Mouse (Mus musculus) hindbrain, embryonic 10.5 days (tissue): ENCODE results near the gene Edem2. TPM values are rescaled to one million over a fixed set of nuclear protein-coding genes. Genes with fewer than 3 reads are reported as not detected.
A peak's percentile ranks its signal among the peaks of the same experiment; 100 is the strongest.

Source experiments
- DNase-seq: peaks from one replicate; pipeline ENCODE4 v3.0.0-alpha.2; 2017; ENCODE audit warnings: low spot score
- H3K27ac ChIP-seq: fragments of 300-500 bp; sonication (generic); 2 replicates; pipeline ENCODE4 v1.5.1; 2016; ENCODE audit warnings: mild to moderate bottlenecking, moderate library complexity
- H3K27me3 ChIP-seq: fragments of 300-500 bp; sonication (generic); 2 replicates; pipeline ENCODE4 v1.6.1; 2016; ENCODE audit warnings: mild to moderate bottlenecking; ENCODE audit not compliant: poor library complexity, insufficient read depth, severe bottlenecking
- H3K36me3 ChIP-seq: fragments of 300-500 bp; sonication (generic); 2 replicates; pipeline ENCODE4 v1.6.1; 2016; ENCODE audit warnings: mild to moderate bottlenecking, moderate library complexity
- H3K4me1 ChIP-seq: fragments of 300-500 bp; sonication (generic); replicated peaks from 2 replicates; pipeline ENCODE4 v1.6.1; 2016; ENCODE audit warnings: mild to moderate bottlenecking
- H3K4me3 ChIP-seq: fragments of 300-500 bp; sonication (generic); 2 replicates; pipeline ENCODE4 v1.5.1; 2016; ENCODE audit warnings: mild to moderate bottlenecking, moderate library complexity
- H3K9me3 ChIP-seq: fragments of 300-500 bp; sonication (generic); 2 replicates; pipeline ENCODE4 v1.6.1; 2016; ENCODE audit warnings: mild to moderate bottlenecking, moderate library complexity
- WGBS: fragments of 180-500 bp; shearing (Covaris S2); methylation state at CpG from one replicate; pipeline ENCODE4 v1.1.7; 2016; 5-methylcytosine and 5-hydroxymethylcytosine counted together
- polyA plus RNA-seq: library from polyadenylated mRNA; unstranded; fragments of >200 nt; fragmentation: Nextera tagmentation; extraction: Ambion mirVana; gene quantifications from 2 replicates; pipeline ENCODE4 v1.2.1, GENCODE M21; 2016

Gene Edem2
- 33.7 and 41.1 TPM in 2 replicates for polyA plus RNA-seq

DNA sequence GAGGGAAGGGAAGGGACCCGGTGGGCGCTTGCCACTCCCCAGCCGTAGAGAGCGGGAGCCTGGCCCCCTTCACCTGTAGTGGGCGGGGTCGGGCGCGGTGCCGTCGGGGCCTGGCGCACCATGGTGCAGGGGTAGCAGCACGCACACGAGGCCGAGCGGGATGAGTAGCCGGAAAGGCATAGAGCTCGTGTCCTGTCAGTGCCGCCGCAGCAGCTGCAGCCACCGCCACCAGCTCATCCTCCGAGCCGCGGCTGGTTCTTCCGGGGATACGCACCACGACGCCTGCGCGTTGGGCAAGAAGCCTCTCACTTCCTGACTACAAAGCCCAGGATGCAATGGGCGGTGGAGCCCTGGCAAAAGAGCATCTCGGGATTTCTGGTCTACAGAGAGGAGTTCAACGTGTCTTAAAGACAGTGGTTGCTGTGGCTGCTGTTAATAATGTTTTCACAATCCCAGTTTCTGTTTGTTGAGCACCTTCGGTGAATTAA lies at the start of gene Edem2:
TSS of gene Edem2 (minus strand) at position 318 of the 488 bp plus-strand sequence.
- H3K36me3 ChIP-seq: peaks cover 14% of the 10 kb centered on the region; the same call in 1 of the 2 replicates
- under 1% methylated on average over 33 of the region's 33 CpGs for WGBS
- peak within 1 kb of the TSS; percentile 96 for H3K4me3 ChIP-seq
- no peaks in the 10 kb centered on the region for H3K27me3 ChIP-seq
- peak; percentile 89 for DNase-seq
- H3K27ac ChIP-seq: peak within 1 kb of the TSS; percentile 85
- H3K4me1 ChIP-seq: peaks cover 13% of the 10 kb centered on the region
- no peaks in the 10 kb centered on the region for H3K9me3 ChIP-seq

DNA sequence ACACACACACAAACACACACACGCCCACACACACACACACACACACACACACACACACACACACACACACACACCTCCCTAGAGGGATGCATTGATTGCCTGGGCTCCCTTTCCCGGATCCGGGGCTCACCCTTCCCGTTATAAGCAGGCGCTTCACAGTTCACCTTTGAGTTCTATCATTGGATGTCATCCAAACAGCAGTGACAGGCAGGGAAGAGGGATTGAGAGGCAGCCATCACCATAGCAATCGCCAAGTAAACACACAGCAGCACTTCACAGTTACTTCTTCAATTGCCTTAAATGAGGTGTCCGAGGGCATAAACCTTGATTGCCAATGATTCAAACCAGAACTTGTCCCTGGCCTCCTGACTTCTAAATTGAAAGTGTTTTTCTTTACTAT lies 49.8 kb upstream of the Edem2 start:
- 72% methylated on average over 7 of the region's 7 CpGs for WGBS
- Histone ChIP-seq H3K4me3 (no peak overlapping the region), H3K36me3 (no peaks in the 10 kb centered on the region), H3K9me3 (no peaks in the 10 kb centered on the region), H3K27me3 (peaks cover 32% of the 10 kb centered on the region), H3K4me1 (peaks cover 18% of the 10 kb centered on the region), H3K27ac (no peak overlapping the region)
- DNase-seq: no peak

DNA sequence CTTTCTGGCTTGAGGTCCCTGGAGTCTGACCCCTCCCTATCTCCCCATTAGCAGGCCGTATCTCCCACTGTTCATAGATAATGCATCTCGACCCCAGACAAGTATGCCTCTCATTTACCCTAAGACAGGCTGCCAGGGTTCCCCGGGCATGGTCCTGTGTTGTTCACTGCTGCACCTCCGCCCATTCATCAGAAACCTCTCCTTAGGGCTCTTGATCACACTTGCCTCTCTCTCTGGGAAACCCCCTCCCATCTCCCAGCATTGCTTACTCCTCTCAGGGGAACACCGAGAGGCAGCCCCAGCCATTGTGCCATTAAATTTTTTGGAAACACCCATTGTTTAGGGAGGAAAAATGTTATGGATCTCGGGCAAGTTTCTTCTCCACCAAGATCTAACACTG lies 48.7 kb upstream of the Edem2 start:
- Histone ChIP-seq H3K27ac (no peak overlapping the region), H3K9me3 (no peaks in the 10 kb centered on the region), H3K27me3 (peaks cover 43% of the 10 kb centered on the region), H3K4me1 (peaks cover 18% of the 10 kb centered on the region), H3K36me3 (no peaks in the 10 kb centered on the region), H3K4me3 (no peak overlapping the region)
- no peak for DNase-seq
- 66% methylated on average over 6 of the region's 6 CpGs for WGBS

DNA sequence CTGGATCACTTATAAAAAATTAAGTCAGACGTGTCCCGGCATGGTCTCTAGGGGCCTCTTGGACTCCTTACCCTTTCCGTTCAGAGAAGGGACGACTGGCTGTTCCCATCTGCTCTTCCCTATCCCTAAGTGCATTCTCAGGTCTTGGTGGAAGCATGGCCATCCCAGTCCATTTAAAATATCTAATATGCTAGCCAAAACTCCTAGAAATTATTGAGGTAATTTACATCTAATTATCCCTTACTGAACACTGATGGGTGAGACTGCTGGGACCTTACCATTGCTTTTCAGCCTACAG lies 48.4 kb upstream of the Edem2 start:
- 77% methylated on average over 4 of the region's 4 CpGs for WGBS

DNA sequence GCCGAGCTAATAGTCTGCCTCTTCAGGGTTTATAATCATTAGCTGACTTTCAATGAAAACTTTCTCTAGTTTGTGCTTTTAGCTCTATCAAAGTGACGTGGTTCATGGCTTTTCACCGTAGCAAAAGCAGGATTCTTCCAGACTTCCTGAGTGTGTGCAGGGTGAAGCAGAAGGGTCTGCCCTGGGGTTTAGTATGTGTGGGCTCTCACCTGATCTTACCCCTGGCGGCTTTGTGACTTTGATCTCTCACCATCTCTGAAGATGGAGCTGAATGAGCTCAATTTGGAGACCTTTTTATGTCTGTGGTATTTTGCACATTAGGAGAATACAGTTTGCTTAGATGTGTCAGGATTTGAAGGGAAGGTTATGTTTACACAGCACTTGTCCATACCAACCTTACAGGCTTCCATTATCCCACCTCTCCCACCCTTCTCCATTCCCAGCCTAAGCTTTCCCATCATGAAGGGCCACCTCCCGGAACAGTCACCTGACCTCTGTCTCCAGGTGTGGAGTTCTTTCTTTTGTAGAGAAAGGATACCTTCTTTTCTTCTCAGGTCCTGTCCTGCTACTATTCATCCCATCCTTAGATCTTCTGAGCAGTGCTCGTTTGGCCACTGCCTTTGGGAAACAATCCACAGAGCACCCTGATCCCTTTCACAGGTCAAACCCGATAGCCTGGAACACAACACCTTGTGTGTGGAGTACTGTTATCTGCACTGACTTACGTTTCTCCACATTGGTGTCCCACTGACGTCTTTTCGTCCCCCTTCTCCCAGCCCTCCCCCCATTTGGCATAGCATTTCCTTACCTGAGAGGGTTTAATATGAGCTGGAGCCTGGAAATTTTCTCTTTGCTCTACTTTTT lies 47.8 kb upstream of the Edem2 start:
- 74% methylated on average over 10 of the region's 10 CpGs for WGBS
- H3K36me3 ChIP-seq: no peaks in the 10 kb centered on the region

More for the DNA sequence above, 48.4 kb upstream of the Edem2 start:
- peaks cover 18% of the 10 kb centered on the region for H3K4me1 ChIP-seq
- H3K9me3 ChIP-seq: no peaks in the 10 kb centered on the region
- no peak overlapping the region for H3K27ac ChIP-seq
- H3K36me3 ChIP-seq: no peaks in the 10 kb centered on the region
- peaks cover 47% of the 10 kb centered on the region for H3K27me3 ChIP-seq
- H3K4me3 ChIP-seq: no peak overlapping the region
- DNase-seq: no peak

DNA sequence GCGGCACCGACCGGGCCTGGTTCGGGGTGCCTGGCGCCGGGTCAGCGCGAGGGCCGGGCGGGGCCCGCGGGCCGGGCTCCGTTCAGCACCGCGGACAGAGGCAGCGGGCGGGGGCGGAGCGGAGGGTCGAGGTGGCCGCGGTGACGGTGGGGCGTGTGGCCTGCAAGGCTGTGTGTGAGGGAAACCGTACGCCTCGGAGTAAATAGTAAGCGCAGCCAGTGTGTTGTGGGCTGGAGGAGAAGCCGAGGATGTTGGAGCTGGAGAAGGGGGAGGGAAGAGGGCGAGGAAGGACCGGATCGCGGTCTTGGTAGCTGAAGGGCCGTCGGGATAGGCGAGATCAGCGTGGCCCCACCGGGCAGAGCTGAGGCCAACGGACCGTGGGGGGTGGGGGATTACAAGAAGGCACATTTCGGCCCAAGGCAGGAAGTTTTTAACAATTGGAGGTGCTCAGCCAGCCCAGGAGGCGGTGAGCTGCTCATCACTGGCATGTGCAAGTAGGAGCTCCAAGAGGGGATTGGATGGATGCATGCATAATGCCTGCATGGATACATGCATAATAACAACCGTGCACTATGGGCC lies 46.5 kb upstream of the Edem2 start:
- H3K36me3 ChIP-seq: no peaks in the 10 kb centered on the region
- peak; percentile 71 for DNase-seq
- 1% methylated on average over 44 of the region's 44 CpGs for WGBS
- no peaks in the 10 kb centered on the region for H3K9me3 ChIP-seq
- H3K27ac ChIP-seq: peak overlapping the region; percentile 83
- H3K4me1 ChIP-seq: peaks cover 18% of the 10 kb centered on the region
- H3K27me3 ChIP-seq: peaks cover 54% of the 10 kb centered on the region
- H3K4me3 ChIP-seq: peak overlapping the region; percentile 73

More for the DNA sequence above, 47.8 kb upstream of the Edem2 start:
- H3K4me1 ChIP-seq: peaks cover 18% of the 10 kb centered on the region
- H3K27ac ChIP-seq: no peak overlapping the region
- no peak overlapping the region for H3K4me3 ChIP-seq
- H3K9me3 ChIP-seq: no peaks in the 10 kb centered on the region
- H3K27me3 ChIP-seq: peaks cover 50% of the 10 kb centered on the region
- no peak for DNase-seq

DNA sequence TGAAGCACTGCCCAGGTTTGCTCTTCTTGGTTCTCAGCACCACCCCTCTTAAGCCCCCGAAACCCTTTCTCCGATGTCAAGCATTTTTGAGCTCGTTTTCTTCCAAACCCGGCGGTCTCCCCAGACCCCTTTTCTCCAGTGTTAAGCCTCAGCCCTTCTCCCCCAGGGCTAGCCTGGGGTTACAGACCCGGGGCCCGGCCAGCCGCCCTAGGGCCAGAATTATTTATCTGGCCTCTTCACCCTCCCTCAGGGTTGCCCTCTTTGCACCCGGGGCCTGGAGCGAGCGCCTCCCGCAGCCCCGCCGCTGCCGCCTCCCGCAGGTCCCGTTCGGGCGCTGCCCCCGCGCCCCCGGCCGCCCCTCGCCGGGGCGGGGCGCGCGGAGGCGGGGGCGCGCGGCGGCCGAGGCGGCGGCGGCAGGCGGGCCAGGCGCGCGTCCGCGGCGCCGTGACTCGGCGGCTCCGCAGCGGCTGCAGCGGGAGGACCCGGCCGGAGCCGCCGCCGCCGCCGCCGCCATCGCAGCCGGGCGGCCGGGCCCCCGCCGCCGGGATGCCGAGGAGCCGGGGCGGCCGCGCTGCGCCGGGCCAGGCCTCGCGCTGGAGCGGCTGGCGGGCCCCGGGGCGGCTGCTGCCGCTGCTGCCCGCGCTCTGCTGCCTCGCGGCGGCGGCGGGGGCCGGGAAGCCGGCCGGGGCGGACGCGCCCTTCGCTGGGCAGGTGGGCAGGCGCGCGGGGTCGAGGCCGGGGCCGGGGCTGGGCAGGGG lies 45.8 kb upstream of the Edem2 start, which contains the start of gene Mmp24:
TSS of gene Mmp24 (plus strand) at position 416 of the 758 bp plus-strand sequence.
- Histone ChIP-seq H3K4me3 (peak within 1 kb of the TSS; percentile 73), H3K4me1 (peaks cover 18% of the 10 kb centered on the region), H3K27ac (peak within 1 kb of the TSS; percentile 83), H3K27me3 (peaks cover 54% of the 10 kb centered on the region), H3K9me3 (no peaks in the 10 kb centered on the region), H3K36me3 (no peaks in the 10 kb centered on the region)
- WGBS: 12% methylated on average over 100 of the region's 100 CpGs
- no peak for DNase-seq

DNA sequence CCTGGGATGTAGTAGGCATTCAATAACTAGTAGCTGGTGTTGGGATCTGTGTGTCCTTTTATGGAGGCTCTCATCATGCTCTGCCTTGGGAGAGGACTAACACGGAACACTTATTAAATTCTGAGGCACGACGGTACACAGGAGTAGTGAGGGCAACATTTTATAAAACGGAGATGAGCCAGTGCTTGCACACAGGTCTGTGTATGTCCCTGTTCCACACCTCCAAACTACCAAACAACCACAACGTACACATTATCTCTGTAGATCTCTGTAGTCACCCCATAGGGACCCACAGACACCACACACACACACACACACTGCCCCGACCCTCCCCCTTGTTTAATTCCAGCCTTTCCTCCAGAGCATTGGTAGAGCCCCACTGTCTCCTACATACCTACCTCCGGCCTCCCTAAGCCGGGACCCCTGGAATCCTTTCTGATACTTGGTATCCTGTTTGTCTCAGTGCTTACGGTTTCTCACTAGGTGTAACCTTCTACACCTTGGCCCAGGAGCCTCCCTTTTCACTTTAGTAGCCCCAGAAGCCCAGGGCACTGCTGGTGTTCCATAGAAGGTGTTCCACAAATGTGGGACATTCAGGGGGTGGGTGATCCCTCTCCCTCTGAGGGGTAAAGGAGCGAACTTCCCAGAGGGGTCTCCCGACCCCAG lies 45.1 kb upstream of the Edem2 start:
- WGBS: 57% methylated on average over 11 of the region's 11 CpGs

DNA sequence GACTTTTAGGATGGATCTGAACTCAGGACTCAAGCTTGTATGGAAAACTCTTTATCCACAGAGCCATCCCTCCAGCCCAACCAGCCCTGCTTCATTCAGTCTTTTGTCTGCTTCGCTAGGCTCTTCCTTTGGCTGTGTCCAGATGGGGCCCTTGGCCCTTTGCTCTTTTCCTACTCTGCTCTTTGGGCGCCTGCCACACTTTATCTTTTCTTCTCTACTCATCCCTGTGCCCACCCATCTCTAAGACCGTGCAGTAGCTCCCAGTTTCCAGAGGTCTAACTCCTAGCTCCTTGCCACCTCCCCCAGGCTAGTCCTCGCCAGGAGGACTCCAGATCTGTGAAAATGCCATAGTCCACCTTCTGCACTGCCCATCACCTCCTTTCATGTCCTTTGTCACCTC lies 44.4 kb upstream of the Edem2 start:
- H3K36me3 ChIP-seq: no peaks in the 10 kb centered on the region
- H3K27ac ChIP-seq: no peak overlapping the region
- H3K27me3 ChIP-seq: peaks cover 57% of the 10 kb centered on the region
- no peak overlapping the region for H3K4me3 ChIP-seq
- peaks cover 14% of the 10 kb centered on the region for H3K4me1 ChIP-seq
- no peaks in the 10 kb centered on the region for H3K9me3 ChIP-seq
- WGBS: 72% methylated on average over 4 of the region's 4 CpGs
- DNase-seq: no peak

More for the DNA sequence above, 45.1 kb upstream of the Edem2 start:
- peaks cover 18% of the 10 kb centered on the region for H3K4me1 ChIP-seq
- H3K9me3 ChIP-seq: no peaks in the 10 kb centered on the region
- H3K27ac ChIP-seq: no peak overlapping the region
- peaks cover 54% of the 10 kb centered on the region for H3K27me3 ChIP-seq
- peak overlapping the region; percentile 73 for H3K4me3 ChIP-seq
- no peaks in the 10 kb centered on the region for H3K36me3 ChIP-seq
- no peak for DNase-seq

DNA sequence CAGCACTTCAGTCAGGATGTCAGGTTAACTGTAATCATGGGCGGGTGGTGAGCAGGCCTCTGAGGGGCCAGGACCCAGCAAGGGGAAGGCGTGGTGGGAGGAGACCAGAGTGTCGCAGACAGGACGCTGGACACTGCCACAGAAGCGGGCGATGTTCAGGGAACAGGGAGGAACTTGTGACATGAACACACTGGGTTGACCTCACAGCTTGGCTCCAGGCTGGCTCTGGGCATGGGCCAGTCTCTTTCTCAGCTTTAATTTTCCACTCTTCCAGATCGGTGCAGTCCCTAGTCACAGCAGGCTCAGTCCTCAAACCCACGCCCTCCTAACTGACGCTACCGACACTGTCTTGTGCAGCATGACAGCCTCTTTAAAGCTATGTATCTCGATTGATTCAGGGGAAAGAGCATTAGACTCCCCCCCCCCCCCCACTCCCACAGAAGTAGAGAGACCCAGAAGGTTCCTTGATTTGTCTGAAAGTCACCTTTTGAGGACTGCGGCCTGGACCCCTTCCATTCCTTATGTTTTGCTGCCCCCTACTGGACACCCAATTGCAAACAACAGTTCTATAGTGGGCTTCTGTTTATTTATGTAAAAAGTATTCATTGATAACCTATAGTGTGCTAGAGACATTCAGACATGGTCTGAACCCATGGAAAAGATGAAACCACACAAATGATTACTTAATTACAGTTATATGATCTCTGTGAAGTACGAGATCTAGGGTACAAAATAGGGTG lies 35.6 kb upstream of the Edem2 start:
- no peak overlapping the region for H3K4me3 ChIP-seq
- H3K27ac ChIP-seq: no peak overlapping the region
- H3K9me3 ChIP-seq: no peaks in the 10 kb centered on the region
- peak; percentile 69 for DNase-seq
- H3K4me1 ChIP-seq: no peaks in the 10 kb centered on the region
- 56% methylated on average over 13 of the region's 13 CpGs for WGBS
- H3K36me3 ChIP-seq: no peaks in the 10 kb centered on the region
- H3K27me3 ChIP-seq: peaks cover 3% of the 10 kb centered on the region; the same call in 1 of the 2 replicates

DNA sequence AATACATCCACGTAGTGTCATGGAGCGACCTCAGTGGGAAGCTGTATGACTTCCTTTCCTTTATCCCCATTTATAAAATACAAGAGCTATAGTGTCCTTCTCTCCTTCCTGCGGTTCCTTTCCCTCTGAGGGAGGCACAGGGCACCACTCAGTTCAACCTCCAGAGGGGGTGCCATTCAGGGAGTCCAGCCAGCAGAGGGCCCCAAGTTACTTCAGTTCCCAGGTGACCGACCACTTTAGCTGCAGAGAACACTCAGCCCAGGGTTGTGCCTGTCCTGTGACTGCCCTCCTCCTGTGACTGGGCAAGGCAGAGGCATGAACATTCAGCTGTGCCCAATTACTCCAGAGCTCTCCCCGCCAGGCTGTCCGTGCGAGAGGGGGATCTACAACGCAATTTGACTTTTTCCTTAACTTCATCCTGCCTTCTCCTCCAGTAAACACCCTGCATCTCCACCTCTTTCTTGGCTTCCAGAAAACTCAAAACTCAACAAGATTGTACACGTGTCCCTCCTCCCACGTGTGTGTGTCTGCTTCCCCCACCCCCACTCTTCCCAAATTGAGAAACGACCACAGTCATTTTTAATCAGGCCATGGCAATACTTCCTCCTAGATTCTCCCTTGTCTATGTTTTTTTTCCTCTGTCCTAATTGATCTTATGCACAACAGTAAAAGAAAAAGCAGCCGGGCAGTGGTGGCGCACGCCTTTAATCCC lies 27.7 kb upstream of the Edem2 start:
- Histone ChIP-seq H3K9me3 (no peaks in the 10 kb centered on the region), H3K36me3 (no peaks in the 10 kb centered on the region), H3K27ac (no peak overlapping the region), H3K27me3 (peaks cover 15% of the 10 kb centered on the region), H3K4me3 (no peak overlapping the region), H3K4me1 (0 out of 2 replicates have a peak, but pooled peaks cover 6% of the 10 kb centered on the region)
- DNase-seq: no peak
- 66% methylated on average over 14 of the region's 14 CpGs for WGBS
